Mouse (Mus musculus): ENCODE measurements around the gene 1700001P01Rik.

The 1700001P01Rik gene

GRCm38 (mm10) chr11:97809235-97810121, 33.8 kb upstream of the 1700001P01Rik start:
- no peak for DNase-seq (ENCODE audit: low read depth, low spot score)

- DNase-seq (ENCODE audit: low read depth, low spot score) = peak; percentile 63
Measured at GRCm38 (mm10) chr11:97808621-97809234, 33.0 kb upstream of the 1700001P01Rik start.

GRCm38 (mm10) chr11:97808093-97808492, 32.4 kb upstream of the 1700001P01Rik start:
- no peak for DNase-seq (ENCODE audit: low read depth, low spot score)

GRCm38 (mm10) chr11:97807626-97808025, 31.9 kb upstream of the 1700001P01Rik start:
- DNase-seq (ENCODE audit: low read depth, low spot score) = no peak

- no peak for DNase-seq (ENCODE audit: low read depth, low spot score)
Measured at GRCm38 (mm10) chr11:97806613-97806964, 30.9 kb upstream of the 1700001P01Rik start.

GRCm38 (mm10) chr11:97805662-97806612, 30.2 kb upstream of the 1700001P01Rik start:
- no peak for DNase-seq (ENCODE audit: low read depth, low spot score)

- no peak for DNase-seq (ENCODE audit: low read depth, low spot score)
Measured at GRCm38 (mm10) chr11:97804841-97805661, 29.3 kb upstream of the 1700001P01Rik start.

GRCm38 (mm10) chr11:97803847-97804246, 28.1 kb upstream of the 1700001P01Rik start:
- no peak for DNase-seq (ENCODE audit: low read depth, low spot score)

GRCm38 (mm10) chr11:97802495-97802894, 26.8 kb upstream of the 1700001P01Rik start:
- DNase-seq (ENCODE audit: low read depth, low spot score) = no peak

- no peak for DNase-seq (ENCODE audit: low read depth, low spot score)
Measured at GRCm38 (mm10) chr11:97802194-97802470, 26.4 kb upstream of the 1700001P01Rik start.

- DNase-seq (ENCODE audit: low read depth, low spot score) = peak; percentile 78
Measured at GRCm38 (mm10) chr11:97801409-97802193, 25.9 kb upstream of the 1700001P01Rik start.

GRCm38 (mm10) chr11:97800691-97801408, 25.1 kb upstream of the 1700001P01Rik start:
- DNase-seq (ENCODE audit: low read depth, low spot score) = no peak

GRCm38 (mm10) chr11:97799994-97800690, 24.4 kb upstream of the 1700001P01Rik start:
- peak; percentile 65 for DNase-seq (ENCODE audit: low read depth, low spot score)

GRCm38 (mm10) chr11:97799146-97799993, 23.7 kb upstream of the 1700001P01Rik start:
- DNase-seq (ENCODE audit: low read depth, low spot score) = peak; percentile 95

GRCm38 (mm10) chr11:97798782-97799145, 23.0 kb upstream of the 1700001P01Rik start, which contains the start of gene Lasp1:
TSS of gene Lasp1 (plus strand) at chr11:97799000.
- DNase-seq (ENCODE audit: low read depth, low spot score) = peak; percentile 93

GRCm38 (mm10) chr11:97798083-97798435, 22.3 kb upstream of the 1700001P01Rik start:
- no peak for DNase-seq (ENCODE audit: low read depth, low spot score)

GRCm38 (mm10) chr11:97797369-97798082, 21.8 kb upstream of the 1700001P01Rik start:
- no peak for DNase-seq (ENCODE audit: low read depth, low spot score)

GRCm38 (mm10) chr11:97796910-97797309, 21.2 kb upstream of the 1700001P01Rik start:
- DNase-seq (ENCODE audit: low read depth, low spot score) = peak; percentile 84

All from brain, adult 2 months (tissue).